16 mouse cellular contexts compared by ENCODE assay signal in the genomic region with DNA sequence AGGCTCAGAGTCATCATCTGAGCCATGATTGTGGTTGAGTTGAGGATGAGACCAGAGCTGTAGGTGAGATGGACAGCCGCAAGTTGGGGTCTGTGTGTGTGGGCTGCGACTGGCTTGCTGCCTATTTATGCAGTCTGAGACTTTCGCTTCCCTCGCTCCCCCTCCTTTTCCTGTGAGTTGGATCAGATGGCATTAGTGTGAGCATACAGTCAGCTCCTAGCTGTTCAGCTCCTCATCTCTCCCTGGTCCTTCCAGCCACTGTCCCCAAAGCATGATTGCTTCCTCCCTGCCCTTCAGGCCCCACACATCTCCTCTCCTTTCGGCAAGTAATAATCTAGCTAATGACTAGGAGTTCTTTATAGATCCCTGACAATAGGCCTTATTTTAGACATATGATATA. TPM values are rescaled to one million over a fixed set of nuclear protein-coding genes. Genes with fewer than 3 reads are reported as not detected.
DNase-seq lines count a peak whose midpoint lies in the region; ATAC-seq and TF ChIP-seq lines count a peak whose summit lies in the region.
"Not testable (repeated sequence)": the region's sequence is repeated elsewhere in the genome, so short reads cannot be mapped to it uniquely, and the experiment has no call there.
"Had no signal": no experiment of that assay in that cellular context is flagged by ENCODE, and none has a peak within 500 bp of the region (broad histone marks: within the 10 kb centered on the region; RNA-seq: fewer than 3 reads in every experiment).

A gene (minus strand): TSS at position 101 of the 400 bp plus-strand sequence.

- TF ChIP-seq CTCF in kidney, adult 2 months (conservative IDR thresholded peaks at IDR 0.05; ENCODE audit: insufficient read depth, insufficient read length, low read depth, low read length): not testable (repeated sequence)

- not testable (repeated sequence) for H3K4me3 ChIP-seq in heart, embryonic 15.5 days; kidney, adult 2 months (ENCODE audit: insufficient read depth, low read depth, low read length); limb, embryonic 13.5 days; lung, embryonic 16.5 days (ENCODE audit: low read length); stomach, embryonic 16.5 days (replicated peaks; ENCODE audit: low read length)

- not testable (repeated sequence) for H3K27me3 ChIP-seq in heart, embryonic 15.5 days; kidney, adult 2 months (replicated peaks; ENCODE audit: control insufficient read depth, insufficient read depth, low read length); limb, embryonic 13.5 days; lung, embryonic 16.5 days (ENCODE audit: control insufficient read depth, insufficient read depth, low read depth, low read length); stomach, embryonic 16.5 days (ENCODE audit: control insufficient read depth, insufficient read depth, low read length)

- not testable (repeated sequence) for DNase-seq in adrenal gland, postnatal 10 days; gonadal fat pad, adult 2 months (ENCODE audit: low read depth); heart, postnatal 36 days; kidney, adult 2 months

- ATAC-seq in heart, embryonic 15.5 days (replicated peaks; ENCODE audit: insufficient number of reproducible peaks, insufficient read depth, low FRiP score, low read depth); limb, embryonic 13.5 days (ENCODE audit: low FRiP score, low read depth); lung, embryonic 16.5 days (ENCODE audit: low read depth); stomach, embryonic 16.5 days (ENCODE audit: insufficient read depth, low FRiP score): not testable (repeated sequence)

- H3K36me3 ChIP-seq in heart, embryonic 15.5 days; kidney, adult 2 months (ENCODE audit: control insufficient read depth, insufficient read depth, low read length); limb, embryonic 13.5 days; lung, embryonic 16.5 days (ENCODE audit: control insufficient read depth, insufficient read depth, low read length); stomach, embryonic 16.5 days (ENCODE audit: control insufficient read depth, insufficient read depth, low read length): not testable (repeated sequence)

- not testable (repeated sequence) for H3K9me3 ChIP-seq in heart, embryonic 15.5 days (replicated peaks); limb, embryonic 13.5 days; lung, embryonic 16.5 days (ENCODE audit: control insufficient read depth, low read length); stomach, embryonic 16.5 days (replicated peaks; ENCODE audit: control insufficient read depth, low read length)

- intact Hi-C loops in heart, postnatal 36 days (cut with DNase I): not testable (repeated sequence)

- not testable (repeated sequence) for H3K27ac ChIP-seq in heart, embryonic 15.5 days; kidney, adult 2 months (ENCODE audit: insufficient read depth, low read depth, low read length); limb, embryonic 13.5 days; lung, embryonic 16.5 days (ENCODE audit: low read length); stomach, embryonic 16.5 days (ENCODE audit: low read length)

- not testable (repeated sequence) for H3K4me2 ChIP-seq in heart, embryonic 15.5 days; limb, embryonic 13.5 days (replicated peaks); lung, embryonic 16.5 days (ENCODE audit: low read depth, low read length); stomach, embryonic 16.5 days (ENCODE audit: low read depth, low read length)

- TF ChIP-seq POLR2A in kidney, adult 2 months (IDR thresholded peaks at IDR 0.05; ENCODE audit: low read depth, low read length): not testable (repeated sequence)

- no CpG with 5 or more reads among the region's 5 CpGs for WGBS in heart, embryonic 15.5 days
- WGBS in kidney, adult 2 months: no CpG with 5 or more reads among the region's 5 CpGs
- no CpG with 5 or more reads among the region's 5 CpGs for WGBS in limb, embryonic 13.5 days
- no CpG with 5 or more reads among the region's 5 CpGs for WGBS in lung, embryonic 16.5 days
- WGBS in stomach, embryonic 16.5 days: no CpG with 5 or more reads among the region's 5 CpGs

- not testable (repeated sequence) for H3K9ac ChIP-seq in heart, embryonic 15.5 days; limb, embryonic 13.5 days; lung, embryonic 16.5 days (ENCODE audit: low read length); stomach, embryonic 16.5 days (ENCODE audit: low read length)

- H3K4me1 ChIP-seq in heart, embryonic 15.5 days (replicated peaks); kidney, adult 2 months (ENCODE audit: control insufficient read depth, insufficient read depth, low read length); limb, embryonic 13.5 days; lung, embryonic 16.5 days (replicated peaks; ENCODE audit: control insufficient read depth, insufficient read depth, low read length); stomach, embryonic 16.5 days (ENCODE audit: control insufficient read depth, insufficient read depth, low read length): not testable (repeated sequence)

RNA-seq across cellular contexts. Expression of the gene that starts here (rescaled TPM):
- 10 to 100 TPM; 43.1 to 45.7 TPM for total RNA-seq in adrenal gland, postnatal 10 days (2021)
- polyA plus RNA-seq in gonadal fat pad, adult 2 months (2012; rRNA removed): 79.4 and 95.3 TPM in 2 replicates
- polyA plus RNA-seq in heart, embryonic 15.5 days (2015; fragmentation: Nextera tagmentation; extraction: Ambion mirVana): 42.3 and 56.8 TPM in 2 replicates
- total RNA-seq in heart, postnatal 36 days (2021): 10 to 100 TPM; 40.1 to 54.5 TPM
- polyA plus RNA-seq in kidney, adult 2 months (2012; rRNA removed): 19.8 and 66.9 TPM in 2 replicates
- 21.6 and 28.1 TPM in 2 replicates for polyA plus RNA-seq in limb, embryonic 13.5 days (2015; fragmentation: Nextera tagmentation; extraction: Ambion mirVana)
- 74.8 and 78.1 TPM in 2 replicates for polyA plus RNA-seq in lung, embryonic 16.5 days (2015; fragmentation: Nextera tagmentation; extraction: Ambion mirVana)
- 36.3 and 43.0 TPM in 2 replicates for polyA plus RNA-seq in stomach, embryonic 16.5 days (2015; fragmentation: Nextera tagmentation; extraction: Ambion mirVana)
- total RNA-seq: granulocyte monocyte progenitor cell, adult 5-6 weeks; hematopoietic stem cell, adult 5-6 weeks; layer of hippocampus, adult 8-10 months; layer of hippocampus, postnatal 36 days; left cerebral cortex, postnatal 10 days had no signal
- polyA plus RNA-seq: activated CD4-positive, CD25-positive, alpha-beta regulatory T cell, adult 4 months; cerebellum, adult 2 months; myocyte had no signal
